Mouse (Mus musculus): Measurements from ENCODE around the gene Ankrd13b.

Gene Ankrd13b

GRCm38 (mm10) chr11:77508068-77509021, 18.9 kb upstream of the Ankrd13b start:
- peak; percentile 79 to 82 for DNase-seq (ENCODE audit: low spot score in 2 of 2)

GRCm38 (mm10) chr11:77507426-77507825, 17.9 kb upstream of the Ankrd13b start:
- peak; percentile 13 to 38 for DNase-seq (ENCODE audit: low spot score in 2 of 2)

GRCm38 (mm10) chr11:77506941-77507340, 17.5 kb upstream of the Ankrd13b start:
- DNase-seq (ENCODE audit: low spot score in 2 of 2) = peak in 1 of 2 experiments; percentile 17

- peak; percentile 12 to 14 for DNase-seq (ENCODE audit: low spot score in 2 of 2)
Observed at GRCm38 (mm10) chr11:77506273-77506672, 16.8 kb upstream of the Ankrd13b start.

- peak in 1 of 2 experiments; percentile 19 for DNase-seq (ENCODE audit: low spot score in 2 of 2)
Observed at GRCm38 (mm10) chr11:77505291-77505980, 16.0 kb upstream of the Ankrd13b start.

- DNase-seq (ENCODE audit: low spot score in 2 of 2) = no peak
Observed at GRCm38 (mm10) chr11:77504377-77504776, 14.9 kb upstream of the Ankrd13b start.

- DNase-seq (ENCODE audit: low spot score in 2 of 2) = peak; percentile 18 to 32
Observed at GRCm38 (mm10) chr11:77503511-77503910, 14.0 kb upstream of the Ankrd13b start.

GRCm38 (mm10) chr11:77502481-77502880, 13.0 kb upstream of the Ankrd13b start:
- peak in 1 of 2 experiments; percentile 9 for DNase-seq (ENCODE audit: low spot score in 2 of 2)

- no peak for DNase-seq (ENCODE audit: low spot score in 2 of 2)
Observed at GRCm38 (mm10) chr11:77501971-77502370, 12.5 kb upstream of the Ankrd13b start.

- DNase-seq (ENCODE audit: low spot score in 2 of 2) = peak; percentile 37 to 72
Observed at GRCm38 (mm10) chr11:77501392-77501791, 11.9 kb upstream of the Ankrd13b start.

- peak; percentile 42 to 43 for DNase-seq (ENCODE audit: low spot score in 2 of 2)
Observed at GRCm38 (mm10) chr11:77500361-77501325, 11.2 kb upstream of the Ankrd13b start.

GRCm38 (mm10) chr11:77499354-77499753, 9.9 kb upstream of the Ankrd13b start:
- DNase-seq (ENCODE audit: low spot score in 2 of 2) = peak; percentile 11 to 14

GRCm38 (mm10) chr11:77498261-77499139, 9.0 kb upstream of the Ankrd13b start:
- peak; percentile 8 to 11 for DNase-seq (ENCODE audit: low spot score in 2 of 2)

- DNase-seq (ENCODE audit: low spot score in 2 of 2) = peak in 1 of 2 experiments; percentile 10
Observed at GRCm38 (mm10) chr11:77497851-77498250, 8.4 kb upstream of the Ankrd13b start.

- peak; percentile 37 to 47 for DNase-seq (ENCODE audit: low spot score in 2 of 2)
Observed at GRCm38 (mm10) chr11:77497341-77497756, 7.9 kb upstream of the Ankrd13b start.

GRCm38 (mm10) chr11:77495507-77495906, 6.0 kb upstream of the Ankrd13b start:
- no peak for DNase-seq (ENCODE audit: low spot score in 2 of 2)

- no peak for DNase-seq (ENCODE audit: low spot score in 2 of 2)
Observed at GRCm38 (mm10) chr11:77494782-77495181, 5.3 kb upstream of the Ankrd13b start.

- no peak for DNase-seq (ENCODE audit: low spot score in 2 of 2)
Observed at GRCm38 (mm10) chr11:77494344-77494676, 4.8 kb upstream of the Ankrd13b start.

GRCm38 (mm10) chr11:77493512-77494343, 4.2 kb upstream of the Ankrd13b start, which contains the start of gene Git1:
Gene Git1, plus strand, starts transcription at chr11:77493562.
- DNase-seq (ENCODE audit: low spot score in 2 of 2) = peak in 1 of 2 experiments; percentile 57
